Mouse (Mus musculus) brain, embryonic 18.5 days (tissue): ENCODE measurements at regions not wholly inside any gene's neighbourhood (a gene's known extent, or its start where the extent isn't known, plus 50 kb on each side); places are given as distances from the start of the nearest gene placed in this dataset.

ENCODE experiments used
- DNase-seq: peaks from one replicate; pipeline ENCODE4 v3.0.0-alpha.2; 2012; ENCODE audit warnings: low read depth, low spot score

- peak; percentile 26 for DNase-seq
Measured at GRCm38 (mm10) chr2:50835511-50836320, 313.2 kb downstream of the Rnd3 start.

- DNase-seq, result no peak
Measured at GRCm38 (mm10) chr2:50833791-50834190, 315.1 kb downstream of the Rnd3 start.

GRCm38 (mm10) chr2:50832471-50832870 is 316.4 kb downstream of the Rnd3 start:
- no peak for DNase-seq

GRCm38 (mm10) chr2:50830056-50830720 is 318.7 kb downstream of the Rnd3 start:
- no peak for DNase-seq

- no peak for DNase-seq
Measured at GRCm38 (mm10) chr2:50827097-50827496, 321.8 kb downstream of the Rnd3 start.

GRCm38 (mm10) chr2:50826537-50826936 is 322.4 kb downstream of the Rnd3 start:
- no peak for DNase-seq

- DNase-seq, result no peak
Measured at GRCm38 (mm10) chr2:50825626-50826025, 323.3 kb downstream of the Rnd3 start.

GRCm38 (mm10) chr2:50824782-50825181 is 324.1 kb downstream of the Rnd3 start:
- DNase-seq, result no peak

GRCm38 (mm10) chr2:50822738-50823137 is 326.2 kb downstream of the Rnd3 start:
- DNase-seq, result no peak

- DNase-seq, result no peak
Measured at GRCm38 (mm10) chr2:50819305-50819665, 329.6 kb downstream of the Rnd3 start.

GRCm38 (mm10) chr2:50818557-50819304 is 330.2 kb downstream of the Rnd3 start:
- no peak for DNase-seq

GRCm38 (mm10) chr2:50816364-50816763 is 332.5 kb downstream of the Rnd3 start:
- DNase-seq, result no peak

GRCm38 (mm10) chr2:50815541-50815940 is 333.4 kb downstream of the Rnd3 start:
- DNase-seq, result no peak

GRCm38 (mm10) chr2:50813568-50814461 is 335.1 kb downstream of the Rnd3 start:
- DNase-seq, result no peak

- no peak for DNase-seq
Measured at GRCm38 (mm10) chr2:50812296-50812695, 336.6 kb downstream of the Rnd3 start.

- peak; percentile 26 for DNase-seq
Measured at GRCm38 (mm10) chr2:50810336-50811066, 338.4 kb downstream of the Rnd3 start.

- no peak for DNase-seq
Measured at GRCm38 (mm10) chr2:50809823-50810222, 339.1 kb downstream of the Rnd3 start.

GRCm38 (mm10) chr2:50807162-50807960 is 341.6 kb downstream of the Rnd3 start:
- no peak for DNase-seq

GRCm38 (mm10) chr2:50805645-50806044 is 343.3 kb downstream of the Rnd3 start:
- no peak for DNase-seq

GRCm38 (mm10) chr2:50796087-50796486 is 352.8 kb downstream of the Rnd3 start:
- DNase-seq, result no peak
